ENCODE assay signal across 24 mouse cellular contexts in the genomic region with DNA sequence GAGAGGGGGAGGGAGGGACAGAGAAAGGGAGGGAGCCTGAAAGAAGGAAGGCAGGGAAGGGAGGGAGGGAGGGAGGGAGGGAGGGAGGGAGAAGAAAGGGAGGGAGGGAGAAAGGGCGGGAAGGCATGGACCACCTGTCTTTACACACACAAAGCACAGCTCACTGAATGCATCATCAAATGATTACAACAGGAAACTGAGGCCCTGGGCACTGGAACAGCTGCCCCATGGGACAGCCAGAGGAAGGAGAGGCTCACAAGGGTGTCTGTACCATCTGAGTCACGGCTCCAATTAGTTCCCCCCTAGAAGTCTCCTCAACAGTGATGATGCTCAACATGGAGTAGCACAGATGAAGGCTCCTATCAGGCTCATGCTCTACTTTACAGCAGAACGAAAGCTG.
DNase-seq lines count a peak whose midpoint lies in the region; ATAC-seq and TF ChIP-seq lines count a peak whose summit lies in the region.
"Had no signal": no experiment of that assay in that cellular context is flagged by ENCODE, and none has a peak within 500 bp of the region (broad histone marks: within the 10 kb centered on the region; RNA-seq: fewer than 3 reads in every experiment).

No protein-coding gene starts in this region.

- WGBS in forebrain, embryonic 12.5 days = 64% methylated on average over 3 of the region's 3 CpGs
- WGBS in forebrain, embryonic 14.5 days = 64% methylated on average over 3 of the region's 3 CpGs
- 74% methylated on average over 3 of the region's 3 CpGs for WGBS in embryonic facial prominence, embryonic 10.5 days

- dilution Hi-C loops in CH12.LX (cut with MboI; ENCODE audit: extremely low pct_ligation_motif_present, extremely low pct_unique_long_range_greater_than_20kb, low sequenced_read_pairs) = no loop called here

- in situ Hi-C loops in CH12.LX (cut with MboI; ENCODE audit: low pct_ligation_motif_present, low pct_unique_long_range_greater_than_20kb, low sequenced_read_pairs) = no loop called here

- H3K79me2 ChIP-seq in CH12.LX (replicated peaks; ENCODE audit: control insufficient read depth, extremely low read depth, insufficient read depth, poor library complexity, severe bottlenecking) = no peaks in the 10 kb centered on the region

- peaks cover 32% of the 10 kb centered on the region for H3K4me1 ChIP-seq in forebrain, embryonic 12.5 days
- H3K4me1 ChIP-seq in forebrain, embryonic 14.5 days (ENCODE audit: control insufficient read depth, insufficient read depth, low read length) = peaks cover 20% of the 10 kb centered on the region
- peaks cover 7 to 39% of the 10 kb centered on the region in 2 experiments for H3K4me1 ChIP-seq in CH12.LX (ENCODE audit: control insufficient read depth in 1 of 2, insufficient read depth in 2 of 2)
- H3K4me1 ChIP-seq in embryonic facial prominence, embryonic 10.5 days = peaks cover 40% of the 10 kb centered on the region

- H3K27ac ChIP-seq in forebrain, embryonic 12.5 days = 0 out of 2 replicates have a peak overlapping the region, but pooled peaks have one; percentile 42
- no peak overlapping the region for H3K27ac ChIP-seq in forebrain, embryonic 14.5 days (ENCODE audit: low read depth, low read length)
- no peak overlapping the region for H3K27ac ChIP-seq in CH12.LX (ENCODE audit: insufficient read depth, low read depth)
- H3K27ac ChIP-seq in embryonic facial prominence, embryonic 10.5 days (replicated peaks) = peak overlapping the region; percentile 19; the same call in 1 of the 2 replicates
- H3K27ac ChIP-seq: embryonic facial prominence, embryonic 13.5 days; hindbrain, embryonic 13.5 days had no signal

- H3K27me3 ChIP-seq in forebrain, embryonic 12.5 days = peaks cover 11% of the 10 kb centered on the region; the same call in 1 of the 2 replicates
- no peaks in the 10 kb centered on the region for H3K27me3 ChIP-seq in forebrain, embryonic 14.5 days (replicated peaks; ENCODE audit: control insufficient read depth, insufficient read depth, low read length)
- H3K27me3 ChIP-seq in CH12.LX (replicated peaks) = no peaks in the 10 kb centered on the region
- H3K27me3 ChIP-seq in embryonic facial prominence, embryonic 10.5 days (replicated peaks; ENCODE audit: low read depth, poor library complexity, severe bottlenecking) = peaks cover 16% of the 10 kb centered on the region
- H3K27me3 ChIP-seq: embryonic facial prominence, embryonic 13.5 days had no signal

- H3K4me3 ChIP-seq in forebrain, embryonic 12.5 days (replicated peaks) = no peak overlapping the region
- H3K4me3 ChIP-seq in forebrain, embryonic 14.5 days (ENCODE audit: low read depth, low read length) = no peak overlapping the region
- no peak overlapping the region for H3K4me3 ChIP-seq in CH12.LX (replicated peaks in 1 of 3; ENCODE audit: low read depth in 2 of 3, low read length in 2 of 3, poor library complexity in 1 of 3)
- no peak overlapping the region for H3K4me3 ChIP-seq in embryonic facial prominence, embryonic 10.5 days
- H3K4me3 ChIP-seq: embryonic facial prominence, embryonic 13.5 days; erythroblast, embryonic 14.5 days; gastrocnemius, adult 2 months; hindbrain, embryonic 13.5 days had no signal

- no peaks in the 10 kb centered on the region for H3K9me3 ChIP-seq in forebrain, embryonic 12.5 days
- no peaks in the 10 kb centered on the region for H3K9me3 ChIP-seq in forebrain, embryonic 14.5 days (replicated peaks; ENCODE audit: control insufficient read depth, low read length)
- peaks cover 2% of the 10 kb centered on the region for H3K9me3 ChIP-seq in CH12.LX (replicated peaks; ENCODE audit: low read length)
- no peaks in the 10 kb centered on the region for H3K9me3 ChIP-seq in embryonic facial prominence, embryonic 10.5 days
- H3K9me3 ChIP-seq: embryonic facial prominence, embryonic 13.5 days; hindbrain, embryonic 13.5 days had no signal

- TF ChIP-seq POLR2A in CH12.LX (IDR thresholded peaks at IDR 0.05; ENCODE audit: low read depth, low read length) = no peak

- H3K4me2 ChIP-seq in forebrain, embryonic 12.5 days = no peak overlapping the region
- H3K4me2 ChIP-seq in forebrain, embryonic 14.5 days (ENCODE audit: low read length) = no peak overlapping the region
- H3K4me2 ChIP-seq in CH12.LX (ENCODE audit: insufficient read depth, low read depth, poor library complexity, severe bottlenecking) = no peak overlapping the region
- H3K4me2 ChIP-seq: embryonic facial prominence, embryonic 13.5 days; heart, embryonic 11.5 days; hindbrain, embryonic 13.5 days had no signal

- no peak for ATAC-seq in forebrain, embryonic 12.5 days (ENCODE audit: low FRiP score)
- no peak for ATAC-seq in forebrain, embryonic 14.5 days
- ATAC-seq in activated CD4-positive, CD25-positive, alpha-beta regulatory T cell, adult 4 months = no peak
- ATAC-seq: forebrain, embryonic 16.5 days; hindbrain, embryonic 16.5 days; inflammation-experienced regulatory T-cells, adult 6 months; intestine, embryonic 16.5 days had no signal

- no peaks in the 10 kb centered on the region for H3K36me3 ChIP-seq in forebrain, embryonic 12.5 days (replicated peaks)
- no peaks in the 10 kb centered on the region for H3K36me3 ChIP-seq in forebrain, embryonic 14.5 days (ENCODE audit: control insufficient read depth, insufficient read depth, low read length)
- no peaks in the 10 kb centered on the region for H3K36me3 ChIP-seq in CH12.LX (replicated peaks in 1 of 2; ENCODE audit: control insufficient read depth in 1 of 2, insufficient read depth in 1 of 2, low read length in 1 of 2)
- no peaks in the 10 kb centered on the region for H3K36me3 ChIP-seq in embryonic facial prominence, embryonic 10.5 days (replicated peaks)
- H3K36me3 ChIP-seq: embryonic facial prominence, embryonic 13.5 days; hindbrain, embryonic 13.5 days had no signal

- TF ChIP-seq CTCF in CH12.LX (conservative IDR thresholded peaks at IDR 0.05 in 1 of 2, IDR thresholded peaks at IDR 0.05 in 1 of 2; ENCODE audit: low read depth in 2 of 2, low read length in 2 of 2) = no peak

- no peak for TF ChIP-seq EP300 in CH12.LX (IDR thresholded peaks at IDR 0.05; ENCODE audit: low read length)

- TF ChIP-seq RAD21 in CH12.LX (IDR thresholded peaks at IDR 0.05; ENCODE audit: low read depth, low read length) = no peak

- H3K9ac ChIP-seq in forebrain, embryonic 12.5 days = no peak overlapping the region
- no peak overlapping the region for H3K9ac ChIP-seq in forebrain, embryonic 14.5 days (ENCODE audit: low read length)
- no peak overlapping the region for H3K9ac ChIP-seq in CH12.LX (ENCODE audit: insufficient read depth, low read depth)
- H3K9ac ChIP-seq: embryonic facial prominence, embryonic 13.5 days; hindbrain, embryonic 13.5 days had no signal

- DNase-seq in forebrain, embryonic 14.5 days (ENCODE audit: low spot score) = no peak
- DNase-seq in 3T3-L1 (ENCODE audit: low read depth, low spot score) (peak; percentile 6), CH12.LX (ENCODE audit: extremely low read depth) (peak; percentile 63)
- no peak for DNase-seq in embryonic facial prominence, embryonic 10.5 days (ENCODE audit: low spot score)
- DNase-seq in retina, embryonic 14.5 days (ENCODE audit: low spot score) = no peak
- DNase-seq: adrenal gland, postnatal 10 days; adrenal gland, postnatal 36 days; cerebellum, adult 11 months; cerebellum, adult 2 months; cerebellum, adult 9-11 months; cerebellum, postnatal 25 days; gastrocnemius, adult 2 months; gastrocnemius, postnatal 14 days; kidney, adult 2 months had no signal

TF ChIP-seq in CH12.LX, 34 proteins besides CTCF, POLR2A, EP300 and RAD21:
- TF ChIP-seq NRF1 (IDR thresholded peaks at IDR 0.05; ENCODE audit: low read depth, low read length) = no peak
- no peak for TF ChIP-seq MXI1 (IDR thresholded peaks at IDR 0.05; ENCODE audit: low read depth, low read length)

Comparison
In these comparisons a context has a peak if more than half of its experiments do, and no peak if none do; other contexts are left out.
1. H3K27ac ChIP-seq: peak in forebrain, embryonic 12.5 days (single experiment) and embryonic facial prominence, embryonic 10.5 days (single experiment); none in forebrain, embryonic 14.5 days (single experiment) and CH12.LX (single experiment).
2. DNase-seq: peak in 3T3-L1 (single experiment) and CH12.LX (single experiment); none in forebrain, embryonic 14.5 days (single experiment), embryonic facial prominence, embryonic 10.5 days (single experiment) and retina, embryonic 14.5 days (single experiment).